In the genomic region with DNA sequence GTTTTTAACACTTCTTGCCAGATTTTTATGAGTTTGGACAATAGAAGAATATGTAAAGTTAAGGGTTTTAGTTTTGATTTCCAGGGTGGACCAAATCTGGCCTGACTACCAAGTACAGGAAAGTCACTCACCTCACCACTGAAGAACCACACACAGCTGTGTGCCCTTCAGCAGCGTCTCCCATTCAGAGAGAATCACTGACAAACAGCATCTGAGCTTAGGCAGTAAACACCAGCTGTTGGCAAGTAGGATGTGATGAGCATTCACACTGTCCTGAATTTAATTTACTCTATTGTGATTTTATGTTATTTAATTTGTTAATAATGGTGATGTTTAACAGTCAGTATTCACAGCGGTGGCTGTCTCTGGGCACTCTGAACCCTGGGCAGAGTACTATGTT, we compare ENCODE assay signal across 25 mouse cellular contexts. TPM values are rescaled to one million over a fixed set of nuclear protein-coding genes. Genes with fewer than 3 reads are reported as not detected.
"Had no signal": no experiment of that assay in that cellular context is flagged by ENCODE, and none has a peak within 500 bp of the region (broad histone marks: within the 10 kb centered on the region; RNA-seq: fewer than 3 reads in every experiment).

No protein-coding gene starts in this region.

- H3K36me3 ChIP-seq: lung, embryonic 15.5 days; midbrain, embryonic 13.5 days; midbrain, embryonic 15.5 days; neural tube, embryonic 12.5 days; stomach, embryonic 15.5 days had no signal

- DNase-seq: lung, adult 2 months; lung, postnatal 14 days; lung, postnatal 36 days; right cerebral cortex, postnatal 14 days; thymus, adult 2 months; thymus, postnatal 25 days; thymus, postnatal 4 days had no signal

- H3K9ac ChIP-seq: lung, embryonic 15.5 days; midbrain, embryonic 13.5 days; midbrain, embryonic 15.5 days; neural tube, embryonic 12.5 days; stomach, embryonic 15.5 days had no signal

- H3K4me3 ChIP-seq: lung, embryonic 15.5 days; megakaryocyte, embryonic 14.5 days; midbrain, embryonic 13.5 days; midbrain, embryonic 15.5 days; neural tube, embryonic 12.5 days; stomach, embryonic 15.5 days had no signal

- H3K27me3 ChIP-seq: lung, embryonic 15.5 days; megakaryocyte, embryonic 14.5 days; midbrain, embryonic 13.5 days; midbrain, embryonic 15.5 days; neural tube, embryonic 12.5 days; stomach, embryonic 15.5 days had no signal

- ATAC-seq: lung, postnatal 0 days; midbrain, embryonic 13.5 days; midbrain, embryonic 15.5 days had no signal

- H3K27ac ChIP-seq: lung, embryonic 15.5 days; macrophage; midbrain, embryonic 13.5 days; midbrain, embryonic 15.5 days; neural tube, embryonic 12.5 days; stomach, embryonic 15.5 days; stomach, postnatal 0 days had no signal

- H3K9me3 ChIP-seq: lung, embryonic 15.5 days; megakaryocyte, embryonic 14.5 days; midbrain, embryonic 13.5 days; midbrain, embryonic 15.5 days; neural tube, embryonic 12.5 days; stomach, embryonic 15.5 days had no signal

- H3K4me2 ChIP-seq: lung, embryonic 15.5 days; midbrain, embryonic 11.5 days; midbrain, embryonic 13.5 days; midbrain, embryonic 15.5 days; neural tube, embryonic 12.5 days; stomach, embryonic 15.5 days had no signal

- H3K4me1 ChIP-seq: midbrain, embryonic 13.5 days; midbrain, embryonic 15.5 days; neural tube, embryonic 12.5 days had no signal

RNA-seq across cellular contexts. Expression of a gene that starts 8.2 kb away (rescaled TPM):
- total RNA-seq: megakaryocyte progenitor cell, adult 5-6 weeks; midbrain, postnatal 0 days; monocyte, adult 5-6 weeks; neutrophil, adult 5-6 weeks had no signal
- polyA plus RNA-seq: lung, adult 2 months; lung, embryonic 15.5 days; lung, postnatal 0 days; macrophage; midbrain, embryonic 11.5 days; midbrain, embryonic 13.5 days; midbrain, embryonic 15.5 days; midbrain, postnatal 0 days; neural tube, embryonic 12.5 days; neural tube, embryonic 14.5 days; spleen, adult 2 months; stomach, embryonic 15.5 days; stomach, postnatal 0 days; thymus, adult 2 months; urinary bladder, adult 2 months had no signal

RNA-seq across cellular contexts. Expression of a gene that starts 8.5 kb away (rescaled TPM):
- total RNA-seq: megakaryocyte progenitor cell, adult 5-6 weeks; midbrain, postnatal 0 days; monocyte, adult 5-6 weeks; neutrophil, adult 5-6 weeks had no signal
- polyA plus RNA-seq: lung, adult 2 months; lung, embryonic 15.5 days; lung, postnatal 0 days; macrophage; midbrain, embryonic 11.5 days; midbrain, embryonic 13.5 days; midbrain, embryonic 15.5 days; midbrain, postnatal 0 days; neural tube, embryonic 12.5 days; neural tube, embryonic 14.5 days; spleen, adult 2 months; stomach, embryonic 15.5 days; stomach, postnatal 0 days; thymus, adult 2 months; urinary bladder, adult 2 months had no signal

RNA-seq across cellular contexts. Expression of a gene that starts 11.0 kb away (rescaled TPM):
- total RNA-seq: midbrain, postnatal 0 days; monocyte, adult 5-6 weeks; neutrophil, adult 5-6 weeks had no signal
- polyA plus RNA-seq: lung, adult 2 months; lung, embryonic 15.5 days; lung, postnatal 0 days; macrophage; midbrain, embryonic 11.5 days; midbrain, embryonic 13.5 days; midbrain, embryonic 15.5 days; midbrain, postnatal 0 days; testis, adult 2 months had no signal

RNA-seq across cellular contexts. Expression of a gene that starts 58.2 kb away (rescaled TPM):
- total RNA-seq: megakaryocyte progenitor cell, adult 5-6 weeks; midbrain, postnatal 0 days; monocyte, adult 5-6 weeks; neutrophil, adult 5-6 weeks had no signal
- polyA plus RNA-seq: lung, adult 2 months; lung, postnatal 0 days; macrophage; midbrain, embryonic 15.5 days; midbrain, postnatal 0 days; neural tube, embryonic 12.5 days; neural tube, embryonic 14.5 days; stomach, postnatal 0 days; urinary bladder, adult 2 months had no signal
